Mouse (Mus musculus): ENCODE data around the gene Cav2. TPM values are rescaled to one million over a fixed set of nuclear protein-coding genes. Genes with fewer than 3 reads are reported as not detected.

Cav2 gene
- total and polyA plus RNA-seq, 3 experiments: 0.08 TPM; not detected in 2

DNA sequence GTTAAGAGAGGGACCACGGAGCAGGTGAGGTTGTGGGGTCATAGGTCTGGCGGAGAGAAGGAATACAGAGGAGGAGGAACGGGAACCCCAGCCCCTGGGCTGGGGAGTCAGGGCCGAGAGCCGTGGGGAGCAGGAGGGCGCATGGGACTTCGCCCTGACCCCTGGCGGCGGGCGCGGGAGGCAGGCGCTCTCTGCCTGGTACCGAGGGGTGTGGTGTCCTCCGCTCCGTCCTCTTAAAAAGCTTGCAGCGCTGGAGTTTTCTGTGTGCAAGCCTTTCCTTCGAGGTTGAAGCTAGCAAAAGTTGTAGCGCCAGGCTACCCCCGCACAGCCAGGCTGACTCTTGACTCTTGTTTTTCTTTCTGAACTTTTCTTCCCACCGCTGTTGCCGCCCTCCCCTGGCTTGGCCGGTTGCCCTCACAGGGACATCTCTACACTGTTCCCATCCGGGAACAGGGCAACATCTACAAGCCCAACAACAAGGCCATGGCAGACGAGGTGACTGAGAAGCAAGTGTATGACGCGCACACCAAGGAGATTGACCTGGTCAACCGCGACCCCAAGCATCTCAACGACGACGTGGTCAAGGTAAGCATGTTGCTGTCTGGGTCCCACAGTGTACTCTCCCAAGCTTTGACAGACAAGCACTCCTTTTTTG, 26.6 kb downstream of the Cav2 start:
- no peaks in the 10 kb centered on the region for H3K79me2 ChIP-seq (replicated peaks; ENCODE audit: control insufficient read depth, extremely low read depth, insufficient read depth, poor library complexity, severe bottlenecking)
- H3K9ac ChIP-seq (ENCODE audit: insufficient read depth, low read depth): no peak overlapping the region
- no peak overlapping the region for H3K4me3 ChIP-seq (replicated peaks in 1 of 3; ENCODE audit: low read depth in 2 of 3, low read length in 2 of 3, poor library complexity in 1 of 3)
- H3K4me2 ChIP-seq (ENCODE audit: insufficient read depth, low read depth, poor library complexity, severe bottlenecking): no peak overlapping the region
- no peaks in the 10 kb centered on the region for H3K9me3 ChIP-seq (replicated peaks; ENCODE audit: low read length)
- dilution Hi-C loops (cut with MboI; ENCODE audit: extremely low pct_ligation_motif_present, extremely low pct_unique_long_range_greater_than_20kb, low sequenced_read_pairs) (no loop called here), in situ Hi-C loops (cut with MboI; ENCODE audit: low pct_ligation_motif_present, low pct_unique_long_range_greater_than_20kb, low sequenced_read_pairs) (no loop called here)
- H3K4me1 ChIP-seq (ENCODE audit: control insufficient read depth in 1 of 2, insufficient read depth in 2 of 2): peaks cover 3 to 13% of the 10 kb centered on the region in 2 experiments; a peak in 3 of 4 replicates
- no peak for DNase-seq (ENCODE audit: extremely low read depth)
- H3K36me3 ChIP-seq (replicated peaks in 1 of 2; ENCODE audit: control insufficient read depth in 1 of 2, insufficient read depth in 1 of 2, low read length in 1 of 2): no peaks in the 10 kb centered on the region
- H3K27ac ChIP-seq (ENCODE audit: insufficient read depth, low read depth): no peak overlapping the region
- TF ChIP-seq ZKSCAN1 (IDR thresholded peaks at IDR 0.05; ENCODE audit: borderline replicate concordance, low read depth, low read length) (no peak), BHLHE40 (IDR thresholded peaks at IDR 0.05; ENCODE audit: low read depth, low read length) (no peak), RAD21 (IDR thresholded peaks at IDR 0.05; ENCODE audit: low read depth, low read length) (no peak), ETS1 (conservative IDR thresholded peaks at IDR 0.05; ENCODE audit: low read depth, low read length) (no peak), MXI1 (IDR thresholded peaks at IDR 0.05; ENCODE audit: low read depth, low read length) (no peak), SIN3A (IDR thresholded peaks at IDR 0.05; ENCODE audit: low read length) (no peak), JUND (conservative IDR thresholded peaks at IDR 0.05; ENCODE audit: low read depth, low read length) (no peak), CHD2 (IDR thresholded peaks at IDR 0.05; ENCODE audit: low read length) (no peak), TBP (conservative IDR thresholded peaks at IDR 0.05; ENCODE audit: low read depth, low read length) (no peak), MEF2A (IDR thresholded peaks at IDR 0.05; ENCODE audit: borderline replicate concordance, low read depth, low read length) (no peak), GABPA (IDR thresholded peaks at IDR 0.05; ENCODE audit: insufficient replicate concordance, low read depth, low read length) (no peak), USF2 (conservative IDR thresholded peaks at IDR 0.05; ENCODE audit: low read depth, low read length) (no peak), MAX (IDR thresholded peaks at IDR 0.05; ENCODE audit: low read length) (no peak)
- H3K27me3 ChIP-seq (replicated peaks): no peaks in the 10 kb centered on the region

- no peak for TF ChIP-seq ZC3H11A (IDR thresholded peaks at IDR 0.05; ENCODE audit: low read depth, low read length)
- TF ChIP-seq MAX (IDR thresholded peaks at IDR 0.05; ENCODE audit: low read length): no peak
- TF ChIP-seq UBTF (IDR thresholded peaks at IDR 0.05; ENCODE audit: low read depth, low read length): no peak
- TF ChIP-seq NRF1 (IDR thresholded peaks at IDR 0.05; ENCODE audit: low read depth, low read length): no peak
- no peak for TF ChIP-seq NELFE (IDR thresholded peaks at IDR 0.05; ENCODE audit: low read depth, low read length)
- TF ChIP-seq JUND (conservative IDR thresholded peaks at IDR 0.05; ENCODE audit: low read depth, low read length): no peak
- TF ChIP-seq BHLHE40 (IDR thresholded peaks at IDR 0.05; ENCODE audit: low read depth, low read length): no peak
- no peak for TF ChIP-seq POLR2AphosphoS2 (IDR thresholded peaks at IDR 0.05; ENCODE audit: low read depth, low read length)
- TF ChIP-seq ELF1 (IDR thresholded peaks at IDR 0.05; ENCODE audit: low read depth, low read length): no peak
- no peak for TF ChIP-seq MAZ (IDR thresholded peaks at IDR 0.05; ENCODE audit: low read depth, low read length)
- TF ChIP-seq USF1 (IDR thresholded peaks at IDR 0.05; ENCODE audit: low read depth, low read length): no peak
- TF ChIP-seq GABPA (IDR thresholded peaks at IDR 0.05; ENCODE audit: insufficient replicate concordance, low read depth, low read length): no peak
- TF ChIP-seq MXI1 (IDR thresholded peaks at IDR 0.05; ENCODE audit: low read depth, low read length): no peak
- TF ChIP-seq USF2 (conservative IDR thresholded peaks at IDR 0.05; ENCODE audit: low read depth, low read length): no peak
- no peak for TF ChIP-seq CTCF (conservative IDR thresholded peaks at IDR 0.05 in 1 of 2, IDR thresholded peaks at IDR 0.05 in 1 of 2; ENCODE audit: low read depth in 2 of 2, low read length in 2 of 2)
- TF ChIP-seq RAD21 (IDR thresholded peaks at IDR 0.05; ENCODE audit: low read depth, low read length): no peak
- no peak for TF ChIP-seq MEF2A (IDR thresholded peaks at IDR 0.05; ENCODE audit: borderline replicate concordance, low read depth, low read length)
- no peak for TF ChIP-seq PAX5 (IDR thresholded peaks at IDR 0.05; ENCODE audit: low read length)
- no peak overlapping the region for H3K4me3 ChIP-seq (replicated peaks in 1 of 3; ENCODE audit: low read depth in 2 of 3, low read length in 2 of 3, poor library complexity in 1 of 3)
- H3K4me1 ChIP-seq (ENCODE audit: control insufficient read depth in 1 of 2, insufficient read depth in 2 of 2): peaks cover 3 to 13% of the 10 kb centered on the region in 2 experiments; a peak in 3 of 4 replicates
- H3K4me2 ChIP-seq (ENCODE audit: insufficient read depth, low read depth, poor library complexity, severe bottlenecking): no peak overlapping the region
- no peaks in the 10 kb centered on the region for H3K9me3 ChIP-seq (replicated peaks; ENCODE audit: low read length)
- H3K36me3 ChIP-seq (replicated peaks in 1 of 2; ENCODE audit: control insufficient read depth in 1 of 2, insufficient read depth in 1 of 2, low read length in 1 of 2): no peaks in the 10 kb centered on the region
- no peaks in the 10 kb centered on the region for H3K27me3 ChIP-seq (replicated peaks)
- in situ Hi-C loops (cut with MboI; ENCODE audit: low pct_ligation_motif_present, low pct_unique_long_range_greater_than_20kb, low sequenced_read_pairs): no loop called here
- H3K9ac ChIP-seq (ENCODE audit: insufficient read depth, low read depth): no peak overlapping the region
- H3K27ac ChIP-seq (ENCODE audit: insufficient read depth, low read depth): no peak overlapping the region
- dilution Hi-C loops (cut with MboI; ENCODE audit: extremely low pct_ligation_motif_present, extremely low pct_unique_long_range_greater_than_20kb, low sequenced_read_pairs): no loop called here
- H3K79me2 ChIP-seq (replicated peaks; ENCODE audit: control insufficient read depth, extremely low read depth, insufficient read depth, poor library complexity, severe bottlenecking): no peaks in the 10 kb centered on the region
- DNase-seq (ENCODE audit: extremely low read depth): no peak
Measured at GRCm38 (mm10) chr6:17308661-17309060, 27.7 kb downstream of the Cav2 start.
